Mouse (Mus musculus) myocyte (in vitro differentiated cells): ENCODE data around the gene Nkain2. TPM values are rescaled to one million over a fixed set of nuclear protein-coding genes. Genes with fewer than 3 reads are reported as not detected.

Experiments
- H3K27me3 ChIP-seq: one replicate; pipeline ENCODE4 v1.6.1; 2011; ENCODE audit not compliant: control insufficient read depth, insufficient read depth, insufficient read length
- H3K36me3 ChIP-seq: one replicate; pipeline ENCODE4 v1.6.1; 2011; ENCODE audit not compliant: control insufficient read depth, insufficient read depth
- H3K4me2 ChIP-seq: one replicate; pipeline ENCODE4 v1.6.1; 2011; ENCODE audit warnings: low read depth, control low read depth
- H3K4me3 ChIP-seq: one replicate; pipeline ENCODE4 v1.5.1; 2011; ENCODE audit warnings: mild to moderate bottlenecking, control low read depth, moderate library complexity
- H3K79me2 ChIP-seq: one replicate; pipeline ENCODE4 v1.6.1; 2011; ENCODE audit not compliant: control insufficient read depth, insufficient read depth
- H3ac ChIP-seq: one replicate; pipeline ENCODE4 v1.6.1; 2011; ENCODE audit not compliant: control insufficient read depth, insufficient read length
- CEBPB ChIP-seq: IDR thresholded peaks from 2 replicates; pipeline ENCODE4 v1.6.1; 2011; ENCODE audit warnings: mild to moderate bottlenecking, moderate library complexity; ENCODE audit not compliant: poor library complexity, insufficient read depth, severe bottlenecking
- E2F4 ChIP-seq: IDR thresholded peaks from one replicate; pipeline ENCODE4 v1.6.1; 2011; ENCODE audit warnings: mild to moderate bottlenecking, control low read depth, moderate library complexity; ENCODE audit not compliant: insufficient read depth
- MAX ChIP-seq: IDR thresholded peaks from one replicate; pipeline ENCODE4 v1.6.1; 2011; ENCODE audit warnings: low read depth, mild to moderate bottlenecking, control low read depth
- MYOD1 ChIP-seq, 3 experiments: IDR thresholded peaks; one replicate each; pipeline ENCODE4 v1.6.1; 2011; ENCODE audit warnings: control low read depth in 2 of 3, low read depth in 2 of 3, mild to moderate bottlenecking in 2 of 3, moderate library complexity in 1 of 3; ENCODE audit not compliant: insufficient read length in 2 of 3, control insufficient read depth in 1 of 3
- MYOG ChIP-seq, 3 experiments: IDR thresholded peaks; one replicate each; pipeline ENCODE4 v1.6.1; 2011; ENCODE audit warnings: control low read depth in 2 of 3, low read depth in 2 of 3, mild to moderate bottlenecking in 2 of 3; ENCODE audit not compliant: insufficient read length in 2 of 3, control insufficient read depth in 1 of 3, insufficient read depth in 1 of 3
- POLR2A ChIP-seq: IDR thresholded peaks from one replicate; pipeline ENCODE4 v1.6.1; 2011; ENCODE audit warnings: low read depth, mild to moderate bottlenecking, control low read depth, moderate library complexity; ENCODE audit not compliant: insufficient read length
- POLR2AphosphoS2 ChIP-seq: IDR thresholded peaks from one replicate; pipeline ENCODE4 v1.6.1; 2011; ENCODE audit warnings: low read depth, control low read depth; ENCODE audit not compliant: insufficient read length
- REST ChIP-seq: IDR thresholded peaks from one replicate; pipeline ENCODE4 v1.6.1; 2011; ENCODE audit warnings: mild to moderate bottlenecking, control low read depth, moderate library complexity; ENCODE audit not compliant: insufficient read depth, insufficient read length
- SRF ChIP-seq: IDR thresholded peaks from one replicate; pipeline ENCODE4 v1.6.1; 2011; ENCODE audit warnings: low read depth; ENCODE audit not compliant: control insufficient read depth, insufficient read length
- TCF12 ChIP-seq: IDR thresholded peaks from one replicate; pipeline ENCODE4 v1.6.1; 2011; ENCODE audit warnings: mild to moderate bottlenecking, control low read depth; ENCODE audit not compliant: poor library complexity, insufficient read depth, severe bottlenecking
- TCF3 ChIP-seq: IDR thresholded peaks from one replicate; pipeline ENCODE4 v1.6.1; 2011; ENCODE audit warnings: low read depth, control low read depth; ENCODE audit not compliant: insufficient read length
- USF1 ChIP-seq: IDR thresholded peaks from one replicate; pipeline ENCODE4 v1.6.1; 2011; ENCODE audit warnings: low read depth, mild to moderate bottlenecking, control low read depth, moderate library complexity
- polyA plus RNA-seq: library from polyadenylated mRNA; unstranded; fragments of >200 nt; fragmentation: generic; extraction: Trizol; gene quantifications from one replicate; pipeline ENCODE4 v1.2.1, GENCODE M21; 2012; ENCODE audit warnings: missing spikeins

Nkain2 gene
- polyA plus RNA-seq, 1 experiment = 0.36 TPM

GRCm38 (mm10) chr10:32312754-32313153 lies 577.5 kb downstream of the Nkain2 start:
- Histone ChIP-seq H3K79me2 (no peaks in the 10 kb centered on the region), H3ac (no peak overlapping the region), H3K4me3 (no peak overlapping the region), H3K27me3 (no peaks in the 10 kb centered on the region), H3K4me2 (no peak overlapping the region), H3K36me3 (no peaks in the 10 kb centered on the region)
- TF ChIP-seq CEBPB (no peak), MYOD1 (IDR thresholded peaks at IDR 0.05; ENCODE audit: control insufficient read depth in 1 of 3, insufficient read length in 2 of 3, low read depth in 2 of 3) (no peak), E2F4 (no peak), TCF12 (no peak), MAX (no peak), SRF (no peak), MYOG (IDR thresholded peaks at IDR 0.05; ENCODE audit: control insufficient read depth in 1 of 3, insufficient read depth in 1 of 3, insufficient read length in 2 of 3, low read depth in 2 of 3) (no peak), TCF3 (no peak), POLR2A (no peak)

GRCm38 (mm10) chr10:32301024-32301597 lies 589.2 kb downstream of the Nkain2 start:
- H3K79me2 ChIP-seq = no peaks in the 10 kb centered on the region
- no peaks in the 10 kb centered on the region for H3K27me3 ChIP-seq
- H3K4me2 ChIP-seq = no peak overlapping the region
- TF ChIP-seq TCF12 (no peak), USF1 (no peak), CEBPB (no peak), TCF3 (no peak)
- no peak overlapping the region for H3K4me3 ChIP-seq
- no peaks in the 10 kb centered on the region for H3K36me3 ChIP-seq
- no peak overlapping the region for H3ac ChIP-seq

- H3K4me2 ChIP-seq = no peak overlapping the region
- no peaks in the 10 kb centered on the region for H3K27me3 ChIP-seq
- no peak overlapping the region for H3K4me3 ChIP-seq
- no peaks in the 10 kb centered on the region for H3K36me3 ChIP-seq
- no peaks in the 10 kb centered on the region for H3K79me2 ChIP-seq
- no peak for TF ChIP-seq MYOD1 (IDR thresholded peaks at IDR 0.05; ENCODE audit: control insufficient read depth in 1 of 3, insufficient read length in 2 of 3, low read depth in 2 of 3)
- no peak for TF ChIP-seq POLR2A
- no peak for TF ChIP-seq CEBPB
- no peak for TF ChIP-seq SRF
- no peak for TF ChIP-seq REST
- no peak overlapping the region for H3ac ChIP-seq
Measured at GRCm38 (mm10) chr10:32290487-32290886, 599.8 kb downstream of the Nkain2 start.

GRCm38 (mm10) chr10:32283690-32284089 lies 606.6 kb downstream of the Nkain2 start:
- Histone ChIP-seq H3ac (no peak overlapping the region), H3K4me2 (no peak overlapping the region), H3K79me2 (no peaks in the 10 kb centered on the region), H3K27me3 (no peaks in the 10 kb centered on the region), H3K4me3 (no peak overlapping the region), H3K36me3 (no peaks in the 10 kb centered on the region)
- no peak for TF ChIP-seq REST
- no peak for TF ChIP-seq POLR2A
- no peak for TF ChIP-seq MAX
- TF ChIP-seq TCF3 = no peak
- TF ChIP-seq MYOD1 (IDR thresholded peaks at IDR 0.05; ENCODE audit: control insufficient read depth in 1 of 3, insufficient read length in 2 of 3, low read depth in 2 of 3) = no peak
- TF ChIP-seq TCF12 = no peak
- no peak for TF ChIP-seq USF1
- TF ChIP-seq MYOG (IDR thresholded peaks at IDR 0.05; ENCODE audit: control insufficient read depth in 1 of 3, insufficient read depth in 1 of 3, insufficient read length in 2 of 3, low read depth in 2 of 3) = no peak
- TF ChIP-seq E2F4 = no peak
- no peak for TF ChIP-seq CEBPB
- TF ChIP-seq SRF = no peak
- no peak for TF ChIP-seq POLR2AphosphoS2

GRCm38 (mm10) chr10:32243266-32243882 lies 646.9 kb downstream of the Nkain2 start:
- Histone ChIP-seq H3K4me3 (no peak overlapping the region), H3ac (no peak overlapping the region), H3K4me2 (no peak overlapping the region), H3K36me3 (no peaks in the 10 kb centered on the region), H3K27me3 (no peaks in the 10 kb centered on the region), H3K79me2 (no peaks in the 10 kb centered on the region)
- TF ChIP-seq MYOG (IDR thresholded peaks at IDR 0.05; ENCODE audit: control insufficient read depth in 1 of 3, insufficient read depth in 1 of 3, insufficient read length in 2 of 3, low read depth in 2 of 3) (peak in 1 of 3 experiments; percentile 37), USF1 (no peak)
